Mouse (Mus musculus) spleen, postnatal 36 days (tissue): Measurements from ENCODE around the gene Daam1.

Experiments
- DNase-seq, 2 experiments: peaks; one replicate each; pipeline ENCODE4 v3.0.0; 2022; ENCODE audit warnings: low spot score in 2 of 2, mixed read lengths in 1 of 2

The Daam1 gene

DNA sequence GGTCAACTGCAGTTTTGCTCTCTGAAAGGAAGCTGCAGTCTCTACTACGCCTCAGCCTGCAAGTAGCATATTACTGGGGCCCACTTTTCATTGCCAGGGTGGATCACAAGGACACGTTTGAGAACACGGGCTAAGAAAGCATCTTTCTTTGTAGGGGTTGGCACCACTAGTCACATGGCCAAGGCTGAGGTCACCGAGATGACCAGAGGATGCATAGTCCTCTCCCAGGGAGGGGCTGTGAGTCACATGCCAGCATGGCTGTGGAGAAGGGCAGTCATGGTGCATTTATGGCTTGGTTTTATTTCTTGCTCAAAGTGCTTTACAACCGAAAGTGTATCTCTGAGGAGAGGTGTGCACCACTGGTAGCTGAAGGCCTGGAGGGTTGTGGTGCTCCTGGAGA is 67.4 kb downstream of the Daam1 start:
- no peak for DNase-seq

DNA sequence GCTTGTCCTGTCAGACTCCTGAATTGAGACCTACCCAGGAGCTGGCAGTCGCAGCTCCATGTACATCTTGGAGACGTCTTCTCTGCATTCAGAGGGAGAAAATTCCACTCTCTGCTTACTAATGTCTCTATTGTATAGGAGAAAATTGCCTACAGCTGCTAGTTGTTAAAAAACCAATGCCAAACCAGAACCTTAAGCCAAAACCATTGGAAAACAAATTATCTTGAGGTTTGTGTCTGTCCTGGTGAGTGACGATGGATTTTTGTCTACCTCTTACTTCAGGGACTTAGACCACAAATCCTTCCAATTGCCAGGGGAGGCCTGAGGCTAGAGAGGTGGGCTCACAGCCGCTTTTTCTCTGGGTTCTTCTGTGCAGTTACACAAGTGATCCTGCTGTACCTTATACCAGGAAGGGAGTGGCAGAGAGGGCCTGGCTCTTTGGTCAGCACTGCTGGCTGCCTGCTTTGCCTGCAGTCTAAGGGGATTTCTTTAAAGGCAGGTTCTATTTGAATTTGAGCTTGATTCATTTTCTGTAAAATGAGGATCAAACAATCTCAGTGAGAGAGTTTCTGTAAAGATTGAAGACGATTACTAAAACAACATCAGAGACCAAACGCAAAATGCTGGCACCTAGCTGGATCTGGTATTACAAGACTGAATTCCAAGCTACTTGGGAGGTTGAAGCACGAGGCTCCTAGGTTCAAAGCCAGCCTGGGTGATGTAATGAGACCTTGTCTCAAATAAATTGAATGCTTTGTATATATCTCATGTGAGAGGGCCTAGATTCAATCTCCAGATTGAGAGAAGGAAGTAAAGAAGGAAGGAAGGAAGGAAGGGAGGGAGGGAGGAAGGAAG is 68.0 kb downstream of the Daam1 start:
- no peak for DNase-seq

DNA sequence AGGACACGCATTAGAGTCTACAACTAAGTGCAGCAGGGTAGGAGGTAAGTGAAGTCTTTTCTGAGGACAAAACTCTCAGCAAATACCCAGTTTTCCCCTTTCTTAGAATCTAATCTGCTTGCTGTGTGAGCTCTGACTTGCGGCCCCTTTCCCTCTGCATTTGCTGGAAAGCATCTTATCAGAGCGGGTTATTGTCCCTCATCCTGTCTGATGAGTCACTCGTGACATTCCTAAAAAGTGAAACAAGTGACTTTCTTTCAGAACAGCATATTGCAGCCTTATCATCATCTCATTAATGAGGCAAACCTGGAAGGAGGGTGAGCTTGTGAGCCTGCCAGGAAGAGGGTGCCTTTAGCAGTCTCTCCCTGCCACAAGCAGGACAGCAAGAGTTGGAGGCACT is 68.7 kb downstream of the Daam1 start:
- DNase-seq: no peak

DNA sequence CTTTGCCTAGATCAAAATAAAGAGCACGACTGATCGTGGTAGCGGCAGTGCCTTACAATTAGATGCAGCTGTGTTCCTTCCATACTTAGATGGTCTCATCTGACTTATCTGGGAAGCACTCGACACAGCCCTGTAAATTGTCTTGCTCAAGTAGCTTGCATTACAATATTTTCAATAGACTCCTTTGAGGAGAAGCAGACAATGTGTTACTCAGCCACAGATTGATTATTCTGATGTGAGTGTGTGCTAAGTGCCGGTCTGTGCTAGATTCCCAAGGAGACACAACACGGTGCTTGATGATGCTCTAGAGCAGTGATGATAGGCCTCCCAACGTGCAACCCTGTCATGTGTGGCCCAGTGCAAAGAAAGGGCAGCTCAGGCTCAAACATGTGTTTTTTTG is 70.3 kb downstream of the Daam1 start:
- no peak for DNase-seq

DNA sequence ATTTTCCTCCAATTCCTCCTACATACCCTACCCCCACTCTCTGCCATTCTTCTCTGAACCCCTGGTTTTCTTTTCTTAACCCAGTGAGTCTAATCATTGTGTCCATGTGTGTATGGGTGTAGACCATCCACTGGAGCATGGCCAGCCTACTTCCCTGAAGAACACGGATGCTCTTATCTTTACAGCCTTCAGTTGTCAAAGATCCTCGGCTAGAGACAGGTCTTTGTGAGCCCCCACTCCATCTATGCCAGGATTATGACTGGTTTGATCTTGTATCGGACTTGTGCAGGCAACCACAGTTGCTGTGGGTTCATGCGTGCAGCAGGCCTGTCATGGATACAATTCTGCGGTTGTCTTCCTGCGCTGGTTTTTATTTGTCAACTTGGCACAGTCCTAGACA is 71.0 kb downstream of the Daam1 start:
- DNase-seq: no peak

DNA sequence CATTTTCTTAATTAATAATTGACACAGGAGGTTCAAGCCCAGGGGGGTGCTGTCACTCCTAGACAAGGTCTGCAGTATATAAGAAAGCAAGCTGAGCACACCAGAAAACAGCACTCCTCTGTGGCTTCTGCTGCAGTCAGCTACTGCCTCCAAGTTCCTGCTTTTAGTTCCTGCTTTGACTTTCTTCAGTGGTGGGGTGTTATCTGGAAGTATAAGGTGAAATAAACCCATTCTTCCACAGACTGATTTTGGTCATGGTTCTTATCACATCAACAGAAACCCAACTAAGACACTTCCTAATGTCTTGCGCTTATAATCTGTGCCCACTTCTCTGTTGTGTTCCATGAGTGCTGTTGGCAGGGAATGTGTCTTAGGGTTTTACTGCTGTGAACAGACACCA is 71.4 kb downstream of the Daam1 start:
- DNase-seq: no peak

DNA sequence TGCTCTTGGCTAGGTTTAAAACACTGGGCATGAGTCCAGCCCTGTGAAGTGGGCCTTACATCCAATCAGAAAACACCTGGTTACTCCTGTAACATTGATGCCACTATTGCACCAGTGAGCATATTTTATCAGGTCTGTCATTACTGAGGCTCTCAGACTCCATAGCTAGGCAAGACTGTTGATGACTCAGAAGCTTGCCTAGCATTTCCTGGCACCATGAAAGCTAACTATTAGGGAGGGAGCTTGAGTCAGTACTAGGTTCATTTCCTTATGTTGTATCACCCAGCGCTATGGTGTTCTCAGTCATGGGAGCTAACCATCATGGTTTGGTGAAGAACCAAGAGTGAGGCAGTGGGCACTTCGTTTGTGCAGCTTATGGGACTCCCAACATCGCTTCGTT is 72.3 kb downstream of the Daam1 start:
- no peak for DNase-seq

- no peak for DNase-seq
These were observed 73.4 kb downstream of the Daam1 start for GRCm38 (mm10) chr12:71904310-71904709.

- DNase-seq: no peak
These were observed 74.0 kb downstream of the Daam1 start for GRCm38 (mm10) chr12:71904926-71905325.

GRCm38 (mm10) chr12:71905640-71906320 is 74.9 kb downstream of the Daam1 start:
- no peak for DNase-seq

DNA sequence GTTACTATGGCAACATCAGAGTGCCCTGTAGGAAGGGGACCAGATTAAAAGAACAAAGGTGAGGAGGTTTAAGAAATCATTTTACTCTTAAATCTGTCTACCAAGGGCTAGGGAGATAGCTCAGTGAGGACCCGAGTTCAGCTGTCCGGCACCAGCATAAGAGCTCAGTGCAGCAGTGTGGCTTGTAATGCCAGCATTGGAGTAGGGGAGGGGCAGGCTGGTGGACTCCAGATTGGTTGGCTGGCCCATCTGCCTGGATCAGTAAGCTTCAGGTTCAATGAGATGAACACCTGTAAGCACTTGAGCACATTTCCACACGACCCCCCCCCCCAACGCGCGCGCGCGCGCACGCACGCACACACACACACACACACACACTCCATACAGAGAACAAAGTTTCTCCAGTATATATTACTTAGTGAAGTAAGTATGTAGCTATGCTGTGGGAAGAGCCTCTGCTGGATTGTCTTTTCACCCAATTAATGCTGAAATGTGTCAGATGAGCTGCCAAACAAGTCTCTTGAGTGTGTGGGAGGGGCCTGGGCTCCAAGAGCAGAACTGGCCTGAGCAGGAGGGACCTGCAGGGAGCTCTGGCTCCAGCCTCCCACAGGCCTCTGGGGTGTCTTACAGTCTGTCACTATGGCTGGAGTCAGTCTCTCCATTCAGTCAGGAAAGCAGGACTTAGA is 75.8 kb downstream of the Daam1 start:
- DNase-seq: peak in 1 of 2 experiments; percentile 9

GRCm38 (mm10) chr12:71908984-71909383 is 78.1 kb downstream of the Daam1 start:
- no peak for DNase-seq

GRCm38 (mm10) chr12:71910246-71910645 is 79.4 kb downstream of the Daam1 start:
- DNase-seq: no peak

GRCm38 (mm10) chr12:71912262-71912661 is 81.4 kb downstream of the Daam1 start:
- DNase-seq: no peak

DNA sequence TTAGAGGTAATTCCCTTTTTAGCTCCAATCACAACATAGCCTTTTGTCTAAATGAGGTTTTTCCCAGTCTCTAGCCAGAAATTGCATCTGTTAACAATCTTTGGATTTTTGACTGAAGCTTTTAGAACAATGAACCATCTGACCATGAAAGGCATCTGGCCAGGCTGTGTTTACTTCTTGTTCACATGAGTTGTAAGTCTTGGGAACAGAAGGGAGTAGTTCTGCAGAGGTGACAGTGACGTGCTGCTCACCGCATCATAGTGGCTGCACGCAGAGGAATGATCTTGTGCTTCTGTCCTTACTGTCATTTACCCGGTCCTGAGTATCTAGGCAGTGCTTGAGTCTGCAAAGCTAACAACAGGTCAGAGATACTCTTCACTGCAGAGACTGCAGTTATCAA is 88.3 kb downstream of the Daam1 start:
- DNase-seq: no peak

GRCm38 (mm10) chr12:71919962-71920361 is 89.1 kb downstream of the Daam1 start:
- no peak for DNase-seq

- no peak for DNase-seq
These were observed 92.0 kb downstream of the Daam1 start for GRCm38 (mm10) chr12:71922827-71923381.

DNA sequence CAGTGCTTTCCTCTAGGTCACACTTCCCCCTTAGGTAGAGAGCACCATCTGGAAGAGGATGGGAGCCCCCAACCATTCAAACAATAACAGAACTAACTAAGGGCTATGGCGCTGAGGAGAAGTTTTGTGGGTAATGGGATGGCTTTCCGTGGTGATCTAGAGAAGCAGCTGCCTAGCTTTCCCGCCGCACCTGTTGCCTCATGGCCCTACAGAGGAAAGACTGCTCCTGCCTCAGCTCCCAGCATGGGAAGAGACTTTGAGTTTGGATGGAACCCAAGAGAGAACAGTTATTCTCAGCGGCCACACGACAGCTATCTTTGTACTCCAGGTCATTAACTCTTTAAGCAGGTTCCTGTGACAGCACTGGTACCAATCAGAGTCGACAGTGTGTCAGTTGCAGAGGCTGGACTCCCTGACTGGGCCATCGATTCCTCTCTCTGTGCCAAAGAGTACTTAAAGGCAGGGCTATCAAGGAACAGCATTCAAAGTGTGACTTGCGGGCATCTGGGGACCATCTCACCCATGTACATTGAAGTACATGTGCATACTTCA is 94.2 kb downstream of the Daam1 start:
- DNase-seq: no peak

GRCm38 (mm10) chr12:71925990-71926700 is 95.3 kb downstream of the Daam1 start:
- no peak for DNase-seq

DNA sequence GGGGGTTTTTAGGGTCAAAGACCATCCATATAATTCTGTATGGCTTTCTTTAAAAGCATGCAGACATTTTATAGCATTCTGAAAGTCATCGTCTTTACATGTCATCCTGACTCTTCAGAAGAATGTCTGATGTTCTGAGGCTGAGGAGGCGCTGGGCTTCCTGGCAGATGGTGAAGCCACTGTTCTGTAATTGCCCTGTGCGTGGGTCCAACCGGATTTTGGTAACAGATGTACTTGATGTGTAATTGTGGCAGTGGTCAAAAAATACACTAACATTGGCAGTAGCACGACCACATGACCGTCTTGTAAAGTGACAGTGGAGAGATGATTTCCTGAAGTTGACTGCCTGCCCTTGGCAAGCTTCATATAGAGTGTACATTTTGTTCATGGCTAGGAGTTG is 97.2 kb downstream of the Daam1 start:
- no peak for DNase-seq

DNA sequence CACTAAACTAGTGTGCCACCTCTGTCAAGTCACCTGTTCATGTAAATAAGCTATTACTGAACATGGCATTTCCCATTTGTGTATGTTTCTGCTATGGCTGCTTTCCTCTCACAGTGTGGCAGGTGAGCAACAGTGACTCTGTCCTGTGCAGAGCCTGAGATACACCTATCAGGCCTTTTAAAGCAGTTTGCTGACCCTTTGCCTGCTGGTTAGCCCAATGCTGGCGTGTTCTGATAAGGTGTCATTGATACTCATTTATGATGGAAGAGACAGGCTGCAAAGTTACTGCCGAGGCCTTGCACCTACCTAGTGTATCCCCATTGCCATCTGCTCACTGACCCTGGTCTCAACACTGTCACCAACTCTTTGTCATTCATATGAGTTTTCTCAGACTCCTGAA is 99.0 kb downstream of the Daam1 start:
- DNase-seq: no peak
